Mouse (Mus musculus) urinary bladder, postnatal 14 days (tissue): ENCODE data around the gene Gm45021.
"Not testable (repeated sequence)": the region's sequence is repeated elsewhere in the genome, so short reads cannot be mapped to it uniquely, and the experiment has no call there.

Source experiments
- DNase-seq: peaks from one replicate; pipeline ENCODE4 v3.0.0; 2021; ENCODE audit warnings: low spot score

Gm45021 gene

GRCm38 (mm10) chr6:48613464-48613863 lies 24.1 kb downstream of the Gm45021 start:
- DNase-seq = no peak

GRCm38 (mm10) chr6:48614756-48615155 lies 25.3 kb downstream of the Gm45021 start:
- no peak for DNase-seq

DNA sequence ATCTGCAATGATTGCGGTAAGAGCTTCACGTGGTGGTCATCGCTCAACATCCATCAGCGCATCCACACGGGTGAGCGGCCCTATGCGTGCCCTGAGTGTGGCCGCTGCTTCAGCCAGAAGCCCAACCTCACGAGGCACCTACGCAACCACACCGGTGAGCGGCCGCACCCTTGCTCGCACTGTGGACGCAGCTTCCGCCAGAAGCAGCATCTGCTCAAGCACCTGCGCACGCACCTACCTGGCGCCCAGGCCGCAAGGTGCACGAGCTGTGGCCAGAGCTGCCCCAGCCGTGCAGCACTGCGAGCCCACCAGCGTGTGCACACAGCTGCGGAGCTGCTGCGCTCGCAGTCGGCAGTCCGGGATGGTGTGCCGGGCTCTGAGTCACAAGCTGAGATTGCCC lies 30.6 kb downstream of the Gm45021 start:
- DNase-seq = no peak

DNA sequence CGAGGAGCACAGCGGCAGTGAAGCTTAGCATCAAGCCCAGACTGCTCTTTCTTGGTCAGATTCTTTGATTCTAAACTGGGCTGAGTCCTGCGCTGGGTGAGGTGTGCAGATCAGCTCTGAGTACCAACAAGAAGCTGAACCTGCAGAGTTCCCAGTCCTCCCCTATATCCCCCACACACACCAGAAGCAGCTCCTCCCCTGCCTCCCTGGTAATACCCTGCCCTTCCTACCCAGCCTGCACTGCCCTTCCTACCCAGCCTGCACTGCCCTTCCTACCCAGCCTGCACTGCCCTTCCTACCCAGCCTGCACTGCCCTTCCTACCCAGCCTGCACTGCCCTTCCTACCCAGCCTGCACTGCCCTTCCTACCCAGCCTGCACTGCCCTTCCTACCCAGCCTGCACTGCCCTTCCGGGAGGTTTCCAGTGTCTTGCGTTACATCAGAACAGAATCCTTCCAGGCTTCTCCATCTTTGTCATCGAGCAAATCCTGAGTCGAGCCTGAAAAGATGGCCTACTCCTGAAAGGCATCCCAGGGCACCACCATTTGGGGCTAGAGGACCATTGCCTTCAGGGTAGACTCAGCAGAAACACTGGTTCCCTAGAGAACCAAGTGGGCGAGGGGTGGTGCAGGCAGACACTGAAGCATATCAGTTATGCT lies 32.9 kb downstream of the Gm45021 start:
- DNase-seq = not testable (repeated sequence)

- no peak for DNase-seq
Measured at GRCm38 (mm10) chr6:48623460-48623859, 34.0 kb downstream of the Gm45021 start.

DNA sequence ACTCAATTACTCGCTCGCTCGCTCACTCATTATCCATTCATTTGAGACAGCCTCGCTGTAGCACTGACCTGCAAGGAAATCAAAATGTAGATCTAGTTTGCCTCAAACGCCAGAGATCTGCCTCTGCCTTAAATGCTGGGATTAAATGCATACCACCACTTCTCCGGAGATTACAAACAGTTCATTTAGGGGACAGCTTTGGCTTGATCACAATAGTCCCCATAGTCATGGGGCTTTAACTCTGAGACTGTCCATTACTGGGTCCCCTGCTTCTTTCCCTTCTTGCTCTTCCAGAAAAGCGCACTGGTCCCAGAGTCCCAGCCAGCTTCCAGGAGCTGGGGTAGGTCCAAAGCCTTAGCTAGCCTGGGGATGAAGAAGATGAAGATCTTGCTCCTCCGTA lies 37.1 kb downstream of the Gm45021 start, which contains the start of gene AI854703:
Gene AI854703 (plus strand): TSS at position 301 of the 400 bp plus-strand sequence.
- DNase-seq = no peak

DNA sequence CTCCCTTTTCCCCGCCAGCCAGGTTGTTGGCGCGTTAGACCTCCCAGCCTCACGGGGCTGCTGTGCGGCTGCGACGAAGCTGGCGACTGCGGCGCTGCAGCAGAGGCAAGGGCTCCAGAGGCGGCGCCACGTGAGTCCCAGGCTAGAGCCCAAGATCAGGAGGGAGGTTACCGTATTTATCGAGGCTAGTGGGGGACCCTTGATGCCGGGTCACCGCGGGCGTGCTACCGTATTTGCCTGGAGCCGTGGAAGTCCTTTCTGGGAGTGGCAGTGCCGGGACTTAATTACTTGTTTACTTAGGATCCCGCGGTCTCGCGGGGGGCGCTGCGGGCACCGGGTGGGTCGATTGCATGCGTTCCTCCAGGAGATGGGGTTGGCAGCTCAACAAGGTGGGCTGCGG lies 37.6 kb downstream of the Gm45021 start:
- peak; percentile 51 for DNase-seq

DNA sequence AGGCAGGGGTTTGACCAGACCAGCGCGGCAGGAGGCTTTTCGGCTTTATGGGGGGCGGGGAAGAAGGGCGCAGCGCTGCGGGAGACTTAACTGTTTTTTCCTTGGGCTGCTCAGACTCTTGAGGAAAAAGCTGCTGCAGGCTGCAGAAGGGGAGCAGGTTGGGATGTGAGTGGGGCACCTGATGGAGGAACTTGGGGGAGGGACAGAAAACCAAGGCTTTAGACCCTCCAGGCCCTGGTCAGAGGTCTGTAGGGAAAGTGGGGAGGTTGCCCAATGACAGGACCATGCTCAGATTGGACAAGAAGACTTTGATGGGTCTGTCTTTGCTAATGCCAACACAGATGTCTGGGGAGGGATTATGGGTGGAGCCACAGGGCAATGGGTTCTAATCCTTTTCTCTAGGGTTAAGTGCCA lies 38.1 kb downstream of the Gm45021 start:
- DNase-seq = no peak

GRCm38 (mm10) chr6:48628377-48628776 lies 39.0 kb downstream of the Gm45021 start:
- no peak for DNase-seq

DNA sequence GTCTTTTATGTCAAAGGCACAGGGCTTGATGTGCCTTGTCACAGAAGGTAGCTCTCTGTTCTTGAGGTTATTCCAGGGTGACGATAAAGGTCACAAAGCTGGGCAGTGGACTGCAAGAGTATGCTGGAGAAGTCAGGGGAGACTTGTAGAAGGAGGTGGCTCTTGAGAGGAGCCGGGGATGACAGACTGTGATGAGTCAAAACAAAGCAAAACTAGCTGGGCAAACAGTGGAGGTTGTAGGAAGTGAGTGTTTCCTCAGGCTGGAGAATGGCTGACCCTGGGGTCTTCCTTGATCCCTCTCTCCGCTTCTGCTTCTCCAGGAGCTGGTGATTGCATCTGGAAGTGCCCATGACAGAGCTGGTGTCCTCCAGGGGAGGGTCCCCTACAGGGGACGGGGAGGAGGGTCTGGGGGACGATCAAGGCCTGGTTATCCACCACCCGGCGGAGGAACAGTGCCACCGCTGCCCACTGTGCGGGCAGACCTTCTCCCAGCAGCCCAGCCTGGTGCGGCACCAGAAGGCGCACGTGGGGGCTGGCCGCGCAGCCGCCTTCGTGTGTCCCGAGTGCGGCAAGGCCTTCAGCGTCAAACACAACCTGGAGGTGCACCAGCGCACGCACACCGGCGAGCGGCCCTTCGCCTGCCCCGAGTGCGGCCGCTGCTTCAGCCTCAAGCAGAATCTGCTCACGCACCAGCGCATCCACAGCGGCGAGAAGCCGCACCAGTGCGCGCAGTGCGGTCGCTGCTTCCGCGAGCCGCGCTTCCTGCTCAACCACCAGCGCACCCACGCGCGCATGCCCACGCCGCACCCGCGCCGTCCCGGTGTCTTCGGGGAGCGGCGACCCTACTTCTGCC lies 39.6 kb downstream of the Gm45021 start:
- no peak for DNase-seq

- no peak for DNase-seq
Measured at GRCm38 (mm10) chr6:48629661-48630034, 40.2 kb downstream of the Gm45021 start.

GRCm38 (mm10) chr6:48630831-48631230 lies 41.4 kb downstream of the Gm45021 start:
- peak; percentile 44 for DNase-seq

GRCm38 (mm10) chr6:48635105-48635504 lies 45.7 kb downstream of the Gm45021 start:
- DNase-seq = no peak

DNA sequence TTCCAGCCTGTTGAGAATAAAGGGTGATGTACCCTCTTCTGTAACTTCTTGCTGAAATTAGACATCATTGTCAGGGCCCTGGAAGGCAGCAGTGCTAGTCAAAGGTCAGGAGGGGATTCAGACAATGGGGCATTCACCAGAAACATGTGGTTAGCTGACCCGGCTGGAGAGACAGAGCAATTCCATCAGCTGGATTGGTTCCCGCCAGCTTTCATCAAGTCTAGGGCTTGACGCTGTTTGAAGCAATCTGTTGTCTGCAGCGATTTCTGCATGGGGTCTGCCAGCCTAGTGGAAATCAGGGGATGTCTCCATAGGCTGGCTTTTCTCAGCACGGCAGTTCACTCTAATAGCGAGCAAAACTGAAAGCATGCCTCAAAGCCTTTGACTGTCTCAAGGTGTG lies 47.1 kb downstream of the Gm45021 start:
- no peak for DNase-seq

- no peak for DNase-seq
Measured at GRCm38 (mm10) chr6:48637811-48638500, 48.5 kb downstream of the Gm45021 start.

DNA sequence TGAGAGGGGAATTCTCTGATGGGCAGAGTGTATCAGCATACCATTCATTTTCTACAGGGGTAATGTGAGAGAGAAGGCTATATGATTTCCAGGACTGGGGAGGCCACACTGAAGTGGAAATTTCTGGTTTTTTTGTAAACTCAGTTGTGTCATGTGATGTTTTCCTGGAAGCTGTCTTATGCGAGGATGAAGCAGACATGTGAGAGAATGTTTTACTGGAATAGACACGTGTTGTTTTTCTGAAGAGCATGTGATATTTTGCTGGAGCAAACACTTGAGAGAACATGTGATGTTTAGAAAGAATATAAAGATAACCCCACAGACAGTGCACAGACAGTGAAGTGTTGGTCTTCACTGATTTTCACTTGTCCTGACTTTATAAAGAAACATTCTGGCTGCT lies 49.1 kb downstream of the Gm45021 start:
- no peak for DNase-seq

GRCm38 (mm10) chr6:48641391-48641790 lies 52.0 kb downstream of the Gm45021 start:
- no peak for DNase-seq

DNA sequence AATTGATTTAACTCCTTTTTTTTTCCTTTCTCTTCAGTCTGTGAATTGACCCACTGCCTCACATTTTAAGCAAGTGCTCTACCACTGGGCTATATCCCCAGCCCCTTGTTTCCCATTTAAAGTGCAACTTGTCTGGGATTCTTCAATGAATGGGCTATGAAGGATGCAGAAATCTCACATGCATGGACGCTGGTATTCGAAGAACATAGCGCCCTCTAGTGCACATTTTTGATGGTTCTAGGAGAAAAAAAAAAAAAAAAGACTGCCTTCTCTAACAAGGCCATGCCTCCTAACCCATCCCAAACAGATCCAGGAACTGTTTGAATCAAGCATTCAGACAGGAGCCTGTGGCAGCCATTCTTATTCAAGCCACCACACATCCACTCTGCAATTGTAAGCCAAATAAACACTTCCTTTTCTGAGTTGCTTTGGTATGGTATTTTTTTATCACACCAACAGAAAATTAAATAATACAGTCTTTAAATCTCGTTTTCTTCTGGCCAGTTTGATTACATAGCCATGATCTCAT lies 53.4 kb downstream of the Gm45021 start:
- no peak for DNase-seq

DNA sequence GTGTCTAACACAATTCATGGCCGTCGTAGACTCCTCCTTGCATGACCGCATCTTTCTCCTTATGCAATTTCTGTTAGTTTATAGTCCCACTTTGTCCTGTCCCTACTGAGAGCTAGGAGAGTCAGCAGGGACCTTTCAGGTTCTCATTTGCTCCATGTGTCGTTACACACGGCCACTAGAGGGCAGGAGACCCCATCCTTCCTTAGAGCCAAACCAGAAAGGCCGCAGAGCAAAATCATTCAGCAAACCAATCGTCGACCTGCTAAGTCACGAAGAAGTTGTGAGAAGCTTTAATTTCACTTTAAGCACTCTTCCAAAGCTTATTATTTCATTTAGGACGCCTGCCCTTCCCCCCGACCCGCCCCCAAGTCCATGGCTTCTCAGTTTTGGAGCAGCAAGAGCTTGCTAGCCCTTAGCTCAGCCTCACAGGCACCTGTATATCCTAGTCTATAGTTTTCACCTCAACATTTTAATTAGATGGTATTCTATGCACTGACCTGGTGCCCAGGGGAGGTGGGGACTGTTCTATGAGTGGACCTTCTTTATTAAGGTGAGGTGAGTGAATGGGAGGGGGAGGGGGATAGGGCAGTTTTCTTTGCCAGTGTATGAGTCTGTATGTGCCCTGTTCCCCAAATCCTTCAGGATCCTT lies 56.4 kb downstream of the Gm45021 start:
- DNase-seq = peak; percentile 77

DNA sequence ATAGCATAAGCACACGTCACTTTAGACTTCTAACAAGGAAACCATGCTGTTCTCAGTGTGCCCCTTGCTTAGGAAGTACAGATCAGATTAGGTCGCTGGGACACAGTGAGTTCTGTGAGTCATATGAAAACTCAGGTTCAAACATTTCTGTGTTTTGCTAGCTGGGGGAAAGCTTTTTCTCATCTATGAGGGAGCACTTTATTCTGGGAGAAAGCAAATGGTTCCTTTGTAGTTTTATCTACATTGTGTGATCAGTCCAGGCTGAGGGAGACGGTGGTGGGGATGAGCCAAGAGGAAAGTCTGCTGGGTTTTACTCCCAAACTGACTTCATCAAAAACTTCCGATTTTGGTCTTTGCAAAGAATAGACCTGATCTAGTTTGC lies 56.9 kb downstream of the Gm45021 start:
- DNase-seq = no peak

GRCm38 (mm10) chr6:48646995-48647394 lies 57.6 kb downstream of the Gm45021 start, which contains the start of gene Gimap8:
Gimap8 (plus strand) TSS chr6:48647234.
- DNase-seq = no peak

DNA sequence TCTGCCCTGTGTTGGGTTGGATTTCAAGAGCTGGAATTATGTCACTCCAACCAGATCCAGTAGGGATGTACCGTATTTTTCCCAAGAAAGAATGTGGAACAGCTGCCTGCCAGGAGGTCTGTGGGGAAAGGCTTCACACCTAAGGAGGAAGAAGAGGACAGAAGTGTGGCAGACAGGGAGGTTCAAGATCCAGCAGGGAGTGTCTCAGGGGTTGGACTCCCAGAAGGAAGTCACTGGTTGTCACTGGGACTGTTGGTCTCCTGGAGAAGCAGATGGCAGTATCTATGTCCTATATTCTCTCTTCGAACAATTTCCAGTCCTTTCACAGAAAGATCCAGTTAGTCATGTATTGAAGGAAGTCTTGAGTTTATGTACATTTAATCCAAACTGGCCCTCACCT lies 58.2 kb downstream of the Gm45021 start:
- DNase-seq = no peak
